Mouse (Mus musculus) liver, adult 2 months (tissue): ENCODE data around the gene Abca15.

Experiments used
- CTCF ChIP-seq: fragments of 200-500 bp; IDR thresholded peaks from 2 replicates; pipeline ENCODE4 v1.5.1; 2011; ENCODE audit warnings: low read depth, low read length, control low read depth
- POLR2A ChIP-seq: fragments of 200-500 bp; IDR thresholded peaks from 2 replicates; pipeline ENCODE4 v1.6.1; 2011; ENCODE audit warnings: low read length, control low read depth; ENCODE audit not compliant: insufficient read depth; ENCODE audit errors: extremely low read depth

- TF ChIP-seq CTCF, result no peak
- TF ChIP-seq POLR2A, result no peak
These were observed 12.4 kb upstream of the Abca15 start for GRCm38 (mm10) chr7:120316086-120316485.
